Comparison of ENCODE assay signal across 8 mouse cellular contexts in the genomic region with DNA sequence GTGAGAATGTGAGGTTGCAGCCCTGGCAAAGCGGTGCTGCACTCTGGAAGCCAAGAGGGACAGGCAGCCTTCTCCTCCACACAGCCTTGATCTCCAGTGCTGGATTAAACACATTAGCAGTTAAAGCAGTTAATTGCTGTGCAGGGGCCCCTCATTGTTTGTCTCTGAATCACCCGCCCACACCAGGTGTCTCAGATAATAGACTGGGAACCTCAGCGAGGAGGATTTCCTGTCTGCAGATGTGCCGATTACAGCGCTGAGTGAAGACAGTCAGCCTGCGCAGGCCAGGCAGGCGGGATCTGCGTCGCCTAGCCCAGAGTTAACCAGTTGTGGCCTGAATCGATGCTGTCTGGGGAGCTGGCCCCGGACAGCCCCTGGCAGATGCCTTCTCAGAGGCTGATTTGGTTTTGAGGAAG. TPM values are rescaled to one million over a fixed set of nuclear protein-coding genes. Genes with fewer than 3 reads are reported as not detected.
DNase-seq lines count a peak whose midpoint lies in the region; ATAC-seq and TF ChIP-seq lines count a peak whose summit lies in the region.

No protein-coding gene starts in this region.

- peak overlapping the region; percentile 0; the same call in 1 of the 2 replicates for H3K4me2 ChIP-seq in kidney, embryonic 14.5 days (replicated peaks; ENCODE audit: low read depth, low read length)
- peak overlapping the region; percentile 14; the same call in 1 of the 2 replicates for H3K4me2 ChIP-seq in stomach, postnatal 0 days (replicated peaks; ENCODE audit: low read depth)

- peak; percentile 67 for ATAC-seq in kidney, embryonic 14.5 days (ENCODE audit: low FRiP score, low TSS enrichment)
- ATAC-seq in stomach, postnatal 0 days (ENCODE audit: low FRiP score, low TSS enrichment) = peak; percentile 53; the same call in 1 of the 2 replicates

- WGBS in kidney, embryonic 14.5 days = 3% methylated on average over 11 of the region's 11 CpGs
- 10% methylated on average over 11 of the region's 11 CpGs for WGBS in bone marrow, adult 2 months
- WGBS in midbrain, embryonic 10.5 days = 3% methylated on average over 11 of the region's 11 CpGs
- WGBS in stomach, postnatal 0 days = 11% methylated on average over 11 of the region's 11 CpGs

- H3K9me3 ChIP-seq in kidney, embryonic 14.5 days (ENCODE audit: control insufficient read depth, low read length) = no peaks in the 10 kb centered on the region
- no peaks in the 10 kb centered on the region for H3K9me3 ChIP-seq in midbrain, embryonic 10.5 days (replicated peaks)
- H3K9me3 ChIP-seq in stomach, postnatal 0 days (ENCODE audit: control insufficient read depth, low read length) = no peaks in the 10 kb centered on the region

- DNase-seq in kidney, adult 18-20 months = no peak
- DNase-seq in heart, adult 9 months (ENCODE audit: low spot score in 2 of 2) = peak; percentile 38 to 66
- peak; percentile 29 for DNase-seq in kidney, postnatal 14 days
- peak; percentile 61 for DNase-seq in midbrain, embryonic 10.5 days (ENCODE audit: low spot score)
- no peak for DNase-seq in stomach, postnatal 0 days (ENCODE audit: low spot score)
- no peak for DNase-seq in left cerebral cortex, adult 18-20 months (ENCODE audit: low spot score in 2 of 2)

- H3K27me3 ChIP-seq in kidney, embryonic 14.5 days (ENCODE audit: control insufficient read depth, insufficient read depth, low read length) = peaks cover 4% of the 10 kb centered on the region; the same call in 1 of the 2 replicates
- peaks cover 78% of the 10 kb centered on the region for H3K27me3 ChIP-seq in midbrain, embryonic 10.5 days (ENCODE audit: low read depth, poor library complexity, severe bottlenecking)
- no peaks in the 10 kb centered on the region for H3K27me3 ChIP-seq in stomach, postnatal 0 days (ENCODE audit: control insufficient read depth, insufficient read depth, low read length)

- H3K4me1 ChIP-seq in kidney, embryonic 14.5 days (ENCODE audit: control insufficient read depth, insufficient read depth, low read length) = peaks cover 17% of the 10 kb centered on the region
- H3K4me1 ChIP-seq in bone marrow, adult 2 months (ENCODE audit: control insufficient read depth, insufficient read depth, low read length) = peaks cover 1% of the 10 kb centered on the region; the same call in 1 of the 2 replicates
- peaks cover 39% of the 10 kb centered on the region for H3K4me1 ChIP-seq in midbrain, embryonic 10.5 days
- H3K4me1 ChIP-seq in stomach, postnatal 0 days (replicated peaks; ENCODE audit: control insufficient read depth, insufficient read depth) = no peaks in the 10 kb centered on the region; the same call in none of the 2 replicates

- TF ChIP-seq CTCF in bone marrow, adult 2 months (IDR thresholded peaks at IDR 0.05; ENCODE audit: control insufficient read depth, insufficient read depth, low read length) = no peak
- no peak for TF ChIP-seq CTCF in stomach, postnatal 0 days (IDR thresholded peaks at IDR 0.05; ENCODE audit: low read depth)

- TF ChIP-seq POLR2A in bone marrow, adult 2 months (IDR thresholded peaks at IDR 0.05; ENCODE audit: borderline replicate concordance, control insufficient read depth, low read depth, low read length) = peak; percentile 29; the same call in 1 of the 2 replicates

- H3K27ac ChIP-seq in kidney, embryonic 14.5 days (ENCODE audit: low read depth, low read length) = no peak overlapping the region
- H3K27ac ChIP-seq in bone marrow, adult 2 months (ENCODE audit: control insufficient read depth, insufficient read depth, low read depth, low read length, poor library complexity) = peak overlapping the region; percentile 47; the same call in 1 of the 2 replicates
- peak overlapping the region; percentile 58 for H3K27ac ChIP-seq in midbrain, embryonic 10.5 days (replicated peaks)
- H3K27ac ChIP-seq in stomach, postnatal 0 days (replicated peaks) = no peak overlapping the region

- no peak overlapping the region for H3K9ac ChIP-seq in kidney, embryonic 14.5 days (ENCODE audit: low read depth, low read length)
- peak overlapping the region; percentile 31; the same call in 1 of the 2 replicates for H3K9ac ChIP-seq in stomach, postnatal 0 days (ENCODE audit: low read length)

- peaks cover 7% of the 10 kb centered on the region; the same call in 1 of the 2 replicates for H3K36me3 ChIP-seq in kidney, embryonic 14.5 days (ENCODE audit: control insufficient read depth, insufficient read depth, low read length)
- H3K36me3 ChIP-seq in midbrain, embryonic 10.5 days = peaks cover 14% of the 10 kb centered on the region
- H3K36me3 ChIP-seq in stomach, postnatal 0 days (ENCODE audit: control insufficient read depth, insufficient read depth, low read length) = peaks cover 11% of the 10 kb centered on the region; the same call in 1 of the 2 replicates

- H3K4me3 ChIP-seq in kidney, embryonic 14.5 days (ENCODE audit: low read length) = no peak overlapping the region
- no peak overlapping the region for H3K4me3 ChIP-seq in bone marrow, adult 2 months (replicated peaks; ENCODE audit: control insufficient read depth, low read depth, low read length)
- peak overlapping the region; percentile 31 for H3K4me3 ChIP-seq in midbrain, embryonic 10.5 days
- H3K4me3 ChIP-seq in stomach, postnatal 0 days (ENCODE audit: low read depth, low read length) = no peak overlapping the region

- TF ChIP-seq EP300 in stomach, postnatal 0 days (optimal IDR thresholded peaks at IDR 0.05) = no peak

RNA-seq across cellular contexts. Expression of a gene that starts 33.3 kb away (rescaled TPM):
- polyA plus RNA-seq in kidney, embryonic 14.5 days (2014; fragmentation: Nextera tagmentation; extraction: Ambion mirVana) = 78.7 and 89.0 TPM in 2 replicates
- 40.6 and 53.8 TPM in 2 replicates for polyA plus RNA-seq in bone marrow, adult 2 months (2011; ENCODE audit: insufficient read depth, insufficient read length, low replicate concordance, missing spikeins)
- polyA plus RNA-seq in midbrain, embryonic 10.5 days (2016; fragmentation: Nextera tagmentation; extraction: Ambion mirVana) = 62.0 and 66.0 TPM in 2 replicates
- polyA plus RNA-seq in stomach, postnatal 0 days (2015; fragmentation: Nextera tagmentation; extraction: Ambion mirVana) = 95.1 and 99.6 TPM in 2 replicates
- 10 to 100 TPM; 90.5 to 91.4 TPM for total RNA-seq in left cerebral cortex, adult 18-20 months (2021)

RNA-seq across cellular contexts. Expression of a gene that starts 33.8 kb away (rescaled TPM):
- polyA plus RNA-seq in kidney, embryonic 14.5 days (2014; fragmentation: Nextera tagmentation; extraction: Ambion mirVana) = 21.9 and 23.6 TPM in 2 replicates
- 66.6 and 86.0 TPM in 2 replicates for polyA plus RNA-seq in bone marrow, adult 2 months (2011; ENCODE audit: insufficient read depth, insufficient read length, low replicate concordance, missing spikeins)
- 30.6 and 30.7 TPM in 2 replicates for polyA plus RNA-seq in midbrain, embryonic 10.5 days (2016; fragmentation: Nextera tagmentation; extraction: Ambion mirVana)
- polyA plus RNA-seq in stomach, postnatal 0 days (2015; fragmentation: Nextera tagmentation; extraction: Ambion mirVana) = 16.2 and 16.8 TPM in 2 replicates
- 10 to 100 TPM; 19.4 to 21.3 TPM for total RNA-seq in left cerebral cortex, adult 18-20 months (2021)

RNA-seq across cellular contexts. Expression of a gene that starts 38.5 kb away (rescaled TPM):
- polyA plus RNA-seq in kidney, embryonic 14.5 days (2014; fragmentation: Nextera tagmentation; extraction: Ambion mirVana) = 16.3 and 18.0 TPM in 2 replicates
- 2.6 and 11.3 TPM in 2 replicates for polyA plus RNA-seq in bone marrow, adult 2 months (2011; ENCODE audit: insufficient read depth, insufficient read length, low replicate concordance, missing spikeins)
- 13.3 and 16.0 TPM in 2 replicates for polyA plus RNA-seq in midbrain, embryonic 10.5 days (2016; fragmentation: Nextera tagmentation; extraction: Ambion mirVana)
- 8.3 and 9.0 TPM in 2 replicates for polyA plus RNA-seq in stomach, postnatal 0 days (2015; fragmentation: Nextera tagmentation; extraction: Ambion mirVana)
- 1 to 10 TPM; 6.2 to 7.1 TPM for total RNA-seq in left cerebral cortex, adult 18-20 months (2021)

RNA-seq across cellular contexts. Expression of a gene that starts 38.7 kb away (rescaled TPM):
- 1.9 and 3.0 TPM in 2 replicates for polyA plus RNA-seq in kidney, embryonic 14.5 days (2014; fragmentation: Nextera tagmentation; extraction: Ambion mirVana)
- polyA plus RNA-seq in bone marrow, adult 2 months (2011; ENCODE audit: insufficient read depth, insufficient read length, low replicate concordance, missing spikeins) = 1.5 TPM in 1 of 2 replicates, not detected in the other
- polyA plus RNA-seq in midbrain, embryonic 10.5 days (2016; fragmentation: Nextera tagmentation; extraction: Ambion mirVana) = 2.1 and 2.4 TPM in 2 replicates
- 0.74 and 1.1 TPM in 2 replicates for polyA plus RNA-seq in stomach, postnatal 0 days (2015; fragmentation: Nextera tagmentation; extraction: Ambion mirVana)
- total RNA-seq in left cerebral cortex, adult 18-20 months (2021) = 1 to 10 TPM; 6.4 to 9.7 TPM

Comparison
In these comparisons a context has a peak if more than half of its experiments do, and no peak if none do; other contexts are left out.
1. DNase-seq: peak in heart, adult 9 months (2 of 2), kidney, postnatal 14 days (single experiment) and midbrain, embryonic 10.5 days (single experiment); none in kidney, adult 18-20 months (single experiment), stomach, postnatal 0 days (single experiment) and left cerebral cortex, adult 18-20 months (0 of 2).
2. H3K27ac ChIP-seq: peak in bone marrow, adult 2 months (single experiment) and midbrain, embryonic 10.5 days (single experiment); none in kidney, embryonic 14.5 days (single experiment) and stomach, postnatal 0 days (single experiment).